Mouse (Mus musculus) natural killer cell, adult 2 months (primary cell): ENCODE measurements around the gene Wdr54.

Source experiments
- DNase-seq, 2 experiments: peaks; one replicate each; pipeline ENCODE4 v3.0.0; 2022; ENCODE audit warnings: low spot score in 2 of 2

Gene Wdr54

GRCm38 (mm10) chr6:83161442-83161841 lies 5.2 kb upstream of the Wdr54 start:
- no peak for DNase-seq

GRCm38 (mm10) chr6:83159456-83159855 lies 3.3 kb upstream of the Wdr54 start:
- peak; percentile 30 to 59 for DNase-seq

DNA sequence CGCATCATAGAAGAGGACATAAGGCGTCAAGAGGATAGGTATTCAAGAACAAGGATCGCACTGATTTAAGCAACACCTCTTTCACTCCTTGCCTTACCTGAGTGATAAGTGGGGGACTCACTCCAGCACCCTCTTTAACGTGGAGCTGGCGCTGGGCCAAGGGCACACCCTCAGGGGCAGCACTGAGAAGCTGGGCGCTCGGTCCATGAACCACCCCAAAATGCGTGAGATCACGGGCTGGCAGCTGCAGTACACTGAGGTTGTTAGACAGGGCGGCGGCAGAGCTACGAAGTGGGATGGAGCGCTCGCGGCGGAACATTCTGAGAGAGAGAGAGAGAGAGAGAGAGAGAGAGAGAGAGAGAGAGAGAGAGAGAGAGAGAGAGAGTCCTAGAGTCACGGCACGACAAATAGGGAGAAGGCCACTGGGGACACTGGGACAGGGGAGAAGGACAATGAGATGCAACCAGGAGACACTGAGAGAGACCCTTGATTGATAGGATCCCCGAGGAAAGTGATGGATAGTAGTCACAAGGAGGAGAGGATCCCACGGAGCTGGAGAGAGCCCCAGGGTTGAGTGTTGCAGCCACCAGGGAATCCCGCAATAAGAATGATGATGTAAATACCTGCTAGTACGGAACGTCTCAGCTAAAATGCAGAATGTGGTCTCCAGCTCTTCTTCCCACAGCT lies 502 bp downstream of the Wdr54 start:
- DNase-seq, result no peak

DNA sequence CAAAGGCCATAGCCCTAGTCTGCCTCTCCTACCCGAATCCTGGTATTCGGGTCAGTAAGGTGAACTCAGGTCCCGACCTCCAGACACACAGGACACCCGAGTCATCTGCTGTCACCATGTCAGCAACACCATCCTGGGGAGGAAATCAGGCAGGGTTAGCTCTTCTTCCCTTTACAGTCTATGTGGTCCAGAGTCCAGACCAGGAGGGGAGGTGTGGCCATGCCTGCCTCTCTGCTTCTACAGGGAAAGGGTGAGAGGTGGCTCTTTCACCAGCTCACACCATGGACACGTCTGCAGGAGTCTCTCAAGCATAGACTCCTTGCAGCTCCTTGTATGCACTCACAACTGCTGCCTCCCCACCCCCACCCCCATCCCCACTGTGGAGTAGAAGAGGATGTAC lies 2.7 kb downstream of the Wdr54 start:
- no peak for DNase-seq

GRCm38 (mm10) chr6:83153038-83153437 lies 3.2 kb downstream of the Wdr54 start:
- DNase-seq, result no peak

- DNase-seq, result no peak
These were observed 4.5 kb downstream of the Wdr54 start for GRCm38 (mm10) chr6:83151721-83152120.

DNA sequence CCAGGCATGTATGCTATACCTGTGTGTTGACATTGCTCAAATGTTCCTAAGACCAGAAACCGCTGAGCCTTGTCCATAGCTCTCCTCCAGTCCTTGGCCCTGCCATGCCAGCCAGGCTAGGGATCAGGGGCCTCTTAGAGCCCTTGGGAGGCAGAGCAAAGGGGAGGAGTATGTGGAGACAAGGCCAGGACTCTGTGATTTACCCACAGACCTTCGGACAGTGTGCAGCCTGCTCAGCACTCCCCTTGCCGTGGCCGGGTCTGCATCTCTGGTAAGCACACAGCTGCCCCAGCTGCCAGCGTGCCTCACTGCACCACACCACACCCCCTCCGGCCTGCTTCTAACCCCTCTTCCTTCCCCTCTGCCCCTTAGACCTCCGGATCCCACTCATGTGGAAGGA lies 8.9 kb downstream of the Wdr54 start:
- DNase-seq, result no peak

GRCm38 (mm10) chr6:83145805-83146204 lies 10.4 kb downstream of the Wdr54 start:
- DNase-seq, result no peak

GRCm38 (mm10) chr6:83145209-83145608 lies 11.0 kb downstream of the Wdr54 start:
- no peak for DNase-seq

DNA sequence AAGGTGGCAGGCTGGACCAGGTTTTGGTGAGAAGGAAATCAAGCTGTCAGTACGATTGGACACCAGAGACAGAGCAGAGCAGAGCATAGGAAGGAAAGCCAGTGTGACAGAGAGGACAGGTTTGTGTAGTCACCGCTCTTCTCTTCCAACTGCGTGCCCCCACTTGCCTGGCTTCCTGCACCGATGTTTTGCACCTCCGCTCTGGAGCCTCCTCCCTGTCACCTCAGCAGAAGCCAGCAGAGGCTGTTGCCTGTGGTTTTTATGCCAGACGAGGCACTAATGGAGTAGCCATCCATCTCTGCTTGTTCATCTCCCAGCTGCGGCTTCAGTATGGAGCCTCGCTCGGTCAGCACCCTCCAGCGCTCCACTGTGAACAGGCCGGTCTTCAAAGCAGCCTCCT lies 13.3 kb downstream of the Wdr54 start:
- DNase-seq, result no peak

DNA sequence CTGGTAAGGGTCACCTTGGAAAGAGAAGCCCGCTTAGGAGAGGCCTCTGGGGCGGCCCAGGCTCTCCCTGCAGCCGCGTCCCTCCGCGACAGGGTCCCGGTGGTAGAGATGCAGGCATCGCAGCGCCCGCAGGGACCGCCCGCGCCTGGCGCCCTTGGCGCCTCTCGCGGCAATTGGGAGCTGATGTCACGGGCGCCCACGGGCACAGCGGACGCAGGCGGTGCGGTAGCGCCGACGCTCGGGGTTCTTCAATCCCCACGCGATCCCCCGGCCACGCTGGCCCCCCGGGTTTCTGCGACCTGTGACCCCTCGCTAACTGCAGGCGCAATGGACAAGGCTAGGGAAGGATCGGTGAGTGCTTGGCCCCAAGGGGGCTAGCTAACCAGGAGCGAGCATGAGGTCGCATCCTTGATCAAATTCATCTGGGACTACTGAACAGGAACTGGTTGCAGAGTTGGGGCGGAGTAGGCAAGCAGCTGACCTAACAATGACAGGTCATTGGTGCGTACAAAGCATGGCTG lies 13.9 kb downstream of the Wdr54 start:
- no peak for DNase-seq

DNA sequence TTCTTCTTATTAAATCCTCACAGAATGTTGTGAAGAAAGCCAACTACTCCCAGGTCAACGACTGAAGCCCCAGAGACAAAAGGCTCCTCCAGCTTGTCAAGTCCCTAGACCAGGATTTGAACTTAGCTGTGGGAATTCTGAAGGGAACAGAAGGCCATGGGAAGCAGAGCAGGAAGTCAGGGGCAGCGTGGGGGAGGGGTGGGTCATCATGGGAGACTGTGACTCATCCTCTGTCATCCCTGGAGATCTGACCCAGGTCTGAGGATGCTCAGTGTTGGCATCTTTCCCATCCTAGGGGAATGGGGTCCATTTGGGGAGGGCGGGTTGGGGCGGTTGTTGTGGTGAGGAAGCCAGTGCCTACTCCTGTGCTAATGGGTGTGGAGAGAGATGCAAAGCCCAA lies 14.6 kb downstream of the Wdr54 start:
- DNase-seq, result no peak

DNA sequence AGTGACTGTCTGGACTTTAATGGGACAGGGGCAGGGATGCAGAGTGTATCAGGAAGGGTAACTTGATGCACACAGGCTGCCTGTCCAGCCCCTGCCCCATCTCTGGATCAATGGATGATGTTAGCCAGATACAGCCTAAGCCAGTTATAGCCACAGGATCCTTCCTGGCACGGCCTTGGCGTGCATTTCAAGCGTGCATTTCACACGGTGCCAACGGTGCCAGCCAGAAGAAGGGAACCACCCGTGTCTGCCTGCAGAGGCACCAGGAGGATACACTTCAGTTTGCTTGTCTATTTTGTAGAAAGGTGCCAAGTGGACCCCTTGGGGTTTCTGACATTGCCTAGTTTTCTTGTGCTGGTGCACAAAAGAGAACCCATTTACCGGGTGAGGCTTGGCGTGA lies 16.2 kb downstream of the Wdr54 start:
- DNase-seq, result no peak

DNA sequence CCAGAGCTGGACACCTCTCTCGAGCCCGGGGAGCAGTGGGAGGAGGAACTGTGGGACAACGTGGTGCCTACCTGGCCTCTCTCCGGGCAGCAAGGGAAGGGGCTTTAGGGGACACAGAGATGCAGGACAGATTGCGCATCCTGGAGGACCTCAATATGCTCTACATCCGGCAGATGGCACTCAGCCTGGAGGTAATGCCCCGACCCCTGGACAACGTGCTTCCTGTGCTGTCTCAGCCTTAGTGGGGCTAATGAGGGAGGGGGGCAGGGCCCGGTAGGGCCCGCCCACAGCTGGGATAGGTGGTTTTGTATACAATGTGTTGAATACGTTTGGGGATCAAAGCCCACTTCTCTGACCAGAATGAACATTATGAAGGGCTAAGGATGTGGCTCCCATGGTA lies 18.1 kb downstream of the Wdr54 start:
- no peak for DNase-seq

GRCm38 (mm10) chr6:83137576-83137950 lies 18.6 kb downstream of the Wdr54 start:
- no peak for DNase-seq

DNA sequence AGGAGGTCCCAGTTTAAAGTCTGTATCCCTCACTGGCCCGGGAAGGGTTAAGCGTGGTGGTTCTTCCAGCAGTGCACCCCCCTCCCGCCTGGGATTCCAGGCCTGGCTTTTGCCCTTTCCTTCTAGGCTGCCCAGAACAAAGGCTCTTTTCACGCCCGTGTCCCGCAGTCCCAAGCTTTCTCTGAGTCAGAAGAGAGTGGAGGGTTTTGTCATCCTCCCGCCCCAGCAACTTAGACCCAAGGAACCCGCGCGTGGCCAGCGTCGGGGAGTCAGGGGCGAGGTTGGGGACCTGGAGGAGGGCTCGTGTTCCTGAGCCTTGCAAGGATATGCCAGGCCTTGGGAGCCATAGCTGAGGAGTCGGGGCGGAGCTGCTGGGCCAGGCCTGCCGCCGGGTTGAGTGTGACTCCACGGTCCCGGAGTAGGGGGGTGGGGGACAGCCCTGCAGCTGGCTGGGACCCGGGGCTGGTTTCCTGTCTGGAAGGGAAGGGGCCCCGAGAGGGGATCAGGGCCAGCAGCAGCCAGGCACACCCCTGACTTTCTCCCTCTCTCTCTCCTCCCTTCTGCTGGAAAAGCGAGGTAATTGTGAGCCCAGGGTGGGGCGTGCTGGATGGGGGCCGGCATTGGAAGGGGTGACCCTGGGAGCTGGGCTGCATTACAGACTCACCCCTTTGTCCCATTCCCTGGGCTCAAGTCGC lies 19.2 kb downstream of the Wdr54 start:
- no peak for DNase-seq

DNA sequence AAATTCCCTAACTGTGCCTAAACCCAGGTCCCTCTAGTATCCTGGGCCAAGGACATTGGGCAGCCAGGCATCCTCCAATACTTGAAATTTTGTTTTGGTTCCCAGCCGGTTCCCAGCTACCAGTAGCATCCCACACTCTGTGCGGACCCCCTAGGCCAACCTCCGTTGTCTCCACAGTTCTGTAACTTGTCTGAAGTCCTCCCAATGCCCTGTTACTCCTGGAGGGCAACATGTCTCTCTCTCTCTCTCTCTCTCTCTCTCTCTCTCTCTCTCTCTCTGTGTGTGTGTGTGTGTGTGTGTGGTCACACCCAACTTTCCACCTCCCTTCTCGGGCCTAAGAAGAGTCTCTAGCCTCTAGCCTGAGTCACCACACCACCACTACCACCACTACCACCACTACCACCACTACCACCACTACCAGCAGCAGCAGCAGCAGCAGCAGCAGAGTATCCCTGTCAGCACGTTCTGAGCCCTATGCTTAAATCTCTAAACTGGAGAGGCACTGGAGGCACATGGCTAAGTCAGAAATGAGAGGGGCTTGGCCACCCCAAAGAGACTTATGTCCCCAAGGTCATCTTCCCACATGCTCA lies 19.8 kb downstream of the Wdr54 start:
- no peak for DNase-seq

DNA sequence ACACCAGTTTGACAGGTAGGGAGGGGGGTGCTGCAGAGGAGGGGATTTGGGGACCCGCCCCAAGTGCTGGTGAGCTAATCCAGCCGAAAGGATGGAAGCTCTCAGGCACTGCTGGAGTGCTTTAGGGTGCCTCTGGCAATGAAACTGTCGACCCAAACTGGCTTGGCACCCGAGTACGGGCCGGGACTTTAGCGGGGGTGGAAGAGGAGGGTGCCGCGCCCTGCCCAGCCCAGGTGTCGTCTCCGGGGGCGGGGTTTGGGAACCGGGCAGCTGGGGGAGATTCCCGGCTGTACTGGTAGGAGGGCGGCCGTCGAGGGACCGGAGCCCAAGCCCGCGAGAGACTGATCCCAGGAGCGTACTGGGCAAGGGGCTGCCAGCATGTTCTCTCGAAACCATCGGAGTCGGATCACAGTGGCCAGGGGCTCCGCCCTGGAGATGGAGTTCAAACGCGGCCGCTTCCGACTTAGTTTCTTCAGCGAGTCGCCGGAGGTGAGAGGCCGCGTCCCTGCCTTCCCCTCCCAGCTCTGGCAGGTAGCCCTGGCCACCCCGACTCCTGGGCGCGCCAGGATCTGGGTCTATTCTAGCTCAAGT lies 20.5 kb downstream of the Wdr54 start:
- DNase-seq, result no peak

DNA sequence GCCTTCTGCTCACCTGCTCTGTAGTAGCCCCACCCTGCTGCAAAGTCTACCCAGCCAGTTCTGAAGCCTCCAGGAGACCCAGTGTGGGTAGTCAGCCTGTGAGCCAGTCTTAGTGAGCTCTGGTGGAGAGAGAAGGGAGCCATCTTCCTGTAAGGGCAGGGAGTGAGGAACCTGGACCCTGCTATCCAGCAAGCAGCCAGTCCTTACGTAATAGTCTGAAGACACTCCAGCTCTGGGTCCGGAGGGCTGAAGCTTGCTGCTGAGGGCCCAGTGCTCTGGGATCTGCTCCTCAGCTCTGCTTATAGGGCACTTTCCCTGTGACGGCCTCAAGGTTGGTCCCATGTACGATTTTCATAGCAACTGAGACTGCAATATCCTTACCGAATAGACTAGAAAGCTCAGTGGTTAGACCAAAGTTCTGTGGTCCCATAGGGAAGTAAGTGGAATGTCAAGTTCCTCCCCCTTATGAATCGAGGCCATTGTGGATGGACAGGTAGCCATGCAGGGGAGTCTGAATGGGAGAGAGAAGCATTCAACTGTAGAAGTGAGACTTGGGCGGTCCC lies 21.2 kb downstream of the Wdr54 start, which contains the start of gene Rtkn:
TSS of gene Rtkn (plus strand) at position 513 of the 563 bp plus-strand sequence.
- no peak for DNase-seq

DNA sequence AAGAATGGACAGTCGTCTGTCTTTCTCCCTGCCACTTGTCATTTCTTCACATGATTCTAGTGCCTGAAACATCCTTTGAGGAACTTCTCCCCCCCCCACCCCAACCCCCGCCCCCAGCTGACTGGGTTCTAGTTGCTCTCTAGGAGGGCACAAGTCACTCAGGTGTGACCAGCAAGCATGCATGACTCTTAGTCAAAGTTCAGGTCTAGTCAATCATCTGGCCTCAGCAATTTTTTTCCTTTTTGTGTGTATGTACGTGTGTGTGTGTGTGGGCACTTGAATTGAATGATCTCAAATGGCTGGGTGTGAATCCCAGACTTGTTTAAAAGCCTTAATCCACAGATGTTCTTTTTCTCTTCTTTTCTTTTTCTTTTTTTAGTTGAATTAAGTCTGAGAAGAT lies 22.0 kb downstream of the Wdr54 start:
- DNase-seq, result no peak

DNA sequence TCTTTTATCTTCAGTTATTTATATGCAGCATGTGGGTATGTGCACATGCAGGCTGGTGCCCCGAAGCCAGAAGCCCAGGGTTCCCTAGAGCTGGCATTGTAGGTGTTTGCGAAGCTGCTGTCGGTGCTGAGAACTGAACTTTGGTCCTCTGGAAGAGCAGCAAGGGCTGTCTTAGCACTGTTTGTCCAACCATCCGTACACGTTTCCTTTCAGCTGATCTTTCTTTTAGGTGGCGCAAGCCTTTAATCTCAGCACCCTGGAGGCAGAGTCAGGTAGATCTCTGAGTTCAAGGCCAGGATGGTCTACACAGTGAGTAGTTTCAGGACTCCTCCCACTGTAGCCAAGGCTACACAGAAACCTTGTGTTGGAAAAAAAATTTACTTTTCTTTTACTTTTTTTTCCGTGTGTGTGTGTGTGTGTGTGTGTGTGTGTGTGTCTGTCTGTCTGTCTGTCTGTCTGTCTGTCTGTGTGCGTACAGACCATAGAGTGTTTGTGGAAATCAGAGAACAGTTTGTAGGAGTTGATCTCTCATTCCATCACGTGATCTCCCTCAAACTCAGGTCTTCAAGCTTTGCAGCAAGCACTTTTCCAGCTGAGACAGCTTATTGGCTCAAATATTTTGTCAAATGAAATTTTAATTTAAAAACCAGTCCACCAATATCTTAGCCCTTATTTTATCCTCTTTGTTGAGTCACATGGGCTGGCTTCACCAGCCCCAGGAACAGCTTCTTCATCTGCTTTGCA lies 23.8 kb downstream of the Wdr54 start:
- DNase-seq, result no peak
